Mouse (Mus musculus) stomach, embryonic 14.5 days (tissue): ENCODE measurements around the gene Odf3l1. TPM values are rescaled to one million over a fixed set of nuclear protein-coding genes. Genes with fewer than 3 reads are reported as not detected.

Experiments
- ATAC-seq: fragments of 200-750 bp; cut with Nextera tagmentation; 2 replicates; pipeline ENCODE4 v1.8.0; 2017; ENCODE audit warnings: low read depth, moderate TSS enrichment; ENCODE audit not compliant: insufficient number of reproducible peaks, insufficient read depth, low FRiP score
- H3K27ac ChIP-seq: fragments of 300-500 bp; sonication (generic); 2 replicates; pipeline ENCODE4 v1.5.1; 2014; ENCODE audit warnings: mild to moderate bottlenecking, low read length, moderate library complexity, mixed read lengths
- H3K27me3 ChIP-seq: fragments of 300-500 bp; sonication (generic); 2 replicates; pipeline ENCODE4 v1.6.1; 2014; ENCODE audit warnings: low read length, control low read depth, mixed read lengths; ENCODE audit not compliant: control insufficient read depth, insufficient read depth
- H3K36me3 ChIP-seq: fragments of 300-500 bp; sonication (generic); 2 replicates; pipeline ENCODE4 v1.6.1; 2014; ENCODE audit warnings: mild to moderate bottlenecking, control low read depth, low read length, moderate library complexity, mixed read lengths; ENCODE audit not compliant: control insufficient read depth, insufficient read depth
- H3K4me1 ChIP-seq: fragments of 300-500 bp; sonication (generic); 2 replicates; pipeline ENCODE4 v1.6.1; 2014; ENCODE audit warnings: low read length, control low read depth, mixed read lengths; ENCODE audit not compliant: control insufficient read depth, insufficient read depth
- H3K4me2 ChIP-seq: fragments of 300-500 bp; sonication (generic); replicated peaks from 2 replicates; pipeline ENCODE4 v1.6.1; 2014; ENCODE audit warnings: low read depth, low read length, control low read depth
- H3K4me3 ChIP-seq: fragments of 300-500 bp; sonication (generic); 2 replicates; pipeline ENCODE4 v1.5.1; 2014; ENCODE audit warnings: low read depth, low read length, control low read depth
- H3K9ac ChIP-seq: fragments of 300-500 bp; sonication (generic); replicated peaks from 2 replicates; pipeline ENCODE4 v1.6.1; 2014; ENCODE audit warnings: low read depth, mild to moderate bottlenecking, control low read depth, low read length, moderate library complexity, mixed read lengths
- H3K9me3 ChIP-seq: fragments of 300-500 bp; sonication (generic); 2 replicates; pipeline ENCODE4 v1.6.1; 2016; ENCODE audit warnings: low read depth, low read length, control low read depth; ENCODE audit not compliant: control insufficient read depth
- WGBS: fragments of 180-500 bp; shearing (Covaris S2); extraction: QIAGEN DNeasy Blood & Tissue Kit; methylation state at CpG from one replicate; pipeline ENCODE4 v1.1.7; 2014; 5-methylcytosine and 5-hydroxymethylcytosine counted together
- polyA plus RNA-seq: library from polyadenylated mRNA; unstranded; fragments of >200 nt; fragmentation: Nextera tagmentation; extraction: Ambion mirVana; gene quantifications from 2 replicates; pipeline ENCODE4 v1.2.1, GENCODE M21; 2014

The Odf3l1 gene
- polyA plus RNA-seq, 1 experiment from 2014 or later, result 1.9 TPM

DNA sequence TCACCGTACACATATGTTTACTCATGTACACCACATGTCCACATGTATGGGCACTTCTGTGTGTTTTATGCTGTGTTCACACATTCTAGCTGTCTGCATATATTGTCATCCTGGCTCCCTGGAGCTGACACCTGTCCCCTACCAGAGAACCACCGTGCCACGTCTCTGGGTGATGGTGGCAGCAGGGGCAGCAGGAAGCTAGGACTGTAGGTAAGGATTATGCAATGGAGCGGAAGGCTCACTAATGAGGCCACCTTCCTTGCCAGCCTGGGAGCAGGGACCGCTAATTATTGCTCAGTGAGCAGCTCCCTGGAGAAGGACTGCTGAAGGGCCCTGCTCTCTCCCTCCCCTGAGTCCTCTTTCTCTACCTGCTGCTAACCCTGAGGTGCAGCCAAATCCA lies 23.8 kb downstream of the Odf3l1 start:
- no peak overlapping the region for H3K4me3 ChIP-seq
- H3K4me1 ChIP-seq, result peaks cover 23% of the 10 kb centered on the region
- H3K4me2 ChIP-seq, result no peak overlapping the region
- no peak overlapping the region for H3K27ac ChIP-seq
- no peaks in the 10 kb centered on the region for H3K9me3 ChIP-seq
- H3K27me3 ChIP-seq, result no peaks in the 10 kb centered on the region
- no peak for ATAC-seq
- H3K36me3 ChIP-seq, result no peaks in the 10 kb centered on the region
- no peak overlapping the region for H3K9ac ChIP-seq
- WGBS, result 76% methylated on average over 5 of the region's 5 CpGs

DNA sequence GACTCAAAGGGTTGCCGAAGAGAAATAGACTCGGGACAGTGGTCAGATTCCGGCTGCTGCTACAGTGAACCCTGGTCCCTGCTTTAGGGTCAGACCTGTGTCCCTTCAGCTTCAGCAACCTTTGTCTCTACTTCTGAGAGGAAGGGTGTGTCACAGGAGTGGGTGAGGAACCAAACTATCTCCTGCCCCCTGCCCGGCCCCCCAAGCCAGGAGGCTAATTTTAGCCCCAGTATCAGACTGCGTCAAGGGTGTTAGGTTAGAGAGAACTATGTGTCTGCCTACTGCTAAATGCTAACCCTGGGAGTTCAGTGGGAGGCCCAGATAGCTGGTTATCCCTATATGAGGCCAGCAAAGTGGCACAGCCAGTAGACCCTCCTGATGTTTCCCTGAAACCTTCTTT lies 29.3 kb downstream of the Odf3l1 start:
- Histone ChIP-seq H3K4me2 (no peak overlapping the region), H3K27me3 (no peaks in the 10 kb centered on the region), H3K9me3 (no peaks in the 10 kb centered on the region), H3K4me3 (no peak overlapping the region), H3K9ac (no peak overlapping the region), H3K4me1 (0 out of 2 replicates have a peak, but pooled peaks cover 4% of the 10 kb centered on the region), H3K27ac (no peak overlapping the region), H3K36me3 (no peaks in the 10 kb centered on the region)
- no peak for ATAC-seq
- WGBS, result 73% methylated on average over 5 of the region's 5 CpGs

DNA sequence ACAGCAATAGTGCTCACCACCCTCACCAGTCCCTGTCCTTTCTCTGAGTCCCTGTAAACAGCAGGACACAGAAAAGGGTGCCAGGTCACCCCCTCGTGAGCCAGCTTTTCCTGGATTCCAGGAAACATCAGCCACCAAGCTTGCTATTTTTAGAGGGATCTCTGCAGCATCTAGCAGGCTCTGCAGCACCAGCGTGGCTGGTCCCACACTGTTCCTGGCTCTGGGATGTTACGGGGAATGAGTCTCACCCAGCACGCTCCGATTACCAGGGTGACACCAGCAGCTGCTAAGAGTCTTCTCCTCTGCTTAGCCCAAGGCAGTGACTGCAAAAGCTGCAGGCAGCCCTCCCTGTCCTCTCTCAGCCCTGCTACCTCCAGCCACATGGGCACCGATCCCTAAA lies 31.6 kb downstream of the Odf3l1 start:
- Histone ChIP-seq H3K27me3 (no peaks in the 10 kb centered on the region), H3K4me2 (no peak overlapping the region), H3K27ac (no peak overlapping the region), H3K9me3 (no peaks in the 10 kb centered on the region), H3K4me3 (no peak overlapping the region), H3K9ac (no peak overlapping the region), H3K4me1 (0 out of 2 replicates have a peak, but pooled peaks cover 8% of the 10 kb centered on the region), H3K36me3 (no peaks in the 10 kb centered on the region)
- ATAC-seq, result no peak
- 31% methylated on average over 6 of the region's 6 CpGs for WGBS

DNA sequence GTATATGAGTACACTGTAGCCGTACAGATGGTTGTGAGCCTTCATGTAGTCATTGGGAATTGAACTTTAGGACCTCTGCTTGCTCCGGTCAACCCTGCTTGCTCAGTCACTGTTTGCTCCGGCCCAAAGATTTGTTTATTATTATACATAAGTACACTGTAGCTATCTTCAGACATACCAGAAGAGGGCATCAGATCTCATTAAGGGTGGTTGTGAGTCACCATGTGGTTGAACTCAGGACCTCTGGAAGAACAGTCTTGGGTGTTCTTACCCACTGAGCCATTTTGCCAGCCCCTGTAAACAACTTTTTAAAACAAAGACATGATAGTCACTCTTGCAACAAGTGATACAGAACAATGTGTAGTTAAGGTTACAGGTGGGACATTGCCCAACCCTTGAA lies 32.6 kb downstream of the Odf3l1 start:
- WGBS, result 65% methylated on average over 3 of the region's 3 CpGs
- Histone ChIP-seq H3K9ac (no peak overlapping the region), H3K4me2 (no peak overlapping the region), H3K27me3 (no peaks in the 10 kb centered on the region), H3K36me3 (no peaks in the 10 kb centered on the region), H3K4me1 (0 out of 2 replicates have a peak, but pooled peaks cover 8% of the 10 kb centered on the region), H3K4me3 (no peak overlapping the region), H3K27ac (no peak overlapping the region), H3K9me3 (no peaks in the 10 kb centered on the region)
- ATAC-seq, result no peak

DNA sequence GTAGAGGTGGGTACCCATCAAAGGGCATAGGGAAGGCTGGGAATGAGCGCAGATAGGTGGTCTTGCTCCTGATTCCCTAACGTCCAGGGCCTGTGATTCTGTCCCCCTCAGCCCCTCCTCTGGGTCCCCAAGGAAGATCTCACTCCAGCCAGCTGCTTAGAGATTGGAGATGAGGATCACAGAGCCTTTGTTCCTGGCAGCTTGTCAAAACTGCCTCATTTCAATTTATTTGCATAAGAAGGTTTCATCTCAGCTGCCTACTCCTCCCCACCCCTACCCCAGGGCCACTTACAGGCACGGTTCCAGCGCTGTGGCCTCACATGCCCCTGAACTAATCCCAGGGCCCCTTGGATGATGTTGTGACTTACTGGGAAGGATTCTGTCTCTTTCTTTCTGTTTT lies 34.3 kb downstream of the Odf3l1 start:
- Histone ChIP-seq H3K27me3 (0 out of 2 replicates have a peak, but pooled peaks cover 2% of the 10 kb centered on the region), H3K27ac (no peak overlapping the region), H3K4me2 (no peak overlapping the region), H3K4me1 (peaks cover 13% of the 10 kb centered on the region; the same call in 1 of the 2 replicates), H3K9ac (no peak overlapping the region), H3K9me3 (no peaks in the 10 kb centered on the region), H3K4me3 (no peak overlapping the region), H3K36me3 (no peaks in the 10 kb centered on the region)
- 41% methylated on average over 4 of the region's 4 CpGs for WGBS
- no peak for ATAC-seq

DNA sequence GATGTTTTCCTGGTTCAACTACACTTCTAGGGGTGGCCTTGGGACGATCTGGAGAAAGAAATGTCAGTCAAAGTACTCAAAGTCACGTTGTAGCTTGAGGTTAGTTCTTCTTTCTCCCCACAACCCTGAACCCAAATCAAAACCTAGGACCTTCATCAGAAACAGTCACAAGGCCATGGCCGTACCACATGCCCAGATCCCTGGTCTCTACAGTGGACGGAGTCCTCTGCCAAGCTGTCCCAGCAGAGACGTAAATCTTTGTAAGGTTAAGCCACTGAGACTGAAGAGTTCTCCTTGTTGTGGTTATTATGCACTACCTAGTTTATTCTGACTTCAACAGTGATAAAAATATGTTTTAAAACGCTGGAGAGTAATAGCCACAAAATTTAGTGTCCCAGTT lies 35.6 kb downstream of the Odf3l1 start:
- Histone ChIP-seq H3K27me3 (0 out of 2 replicates have a peak, but pooled peaks cover 2% of the 10 kb centered on the region), H3K4me2 (no peak overlapping the region), H3K9me3 (no peaks in the 10 kb centered on the region), H3K36me3 (no peaks in the 10 kb centered on the region), H3K4me1 (peaks cover 13% of the 10 kb centered on the region; the same call in 1 of the 2 replicates), H3K4me3 (no peak overlapping the region), H3K9ac (no peak overlapping the region), H3K27ac (no peak overlapping the region)
- no peak for ATAC-seq
- 78% methylated on average over 6 of the region's 6 CpGs for WGBS

DNA sequence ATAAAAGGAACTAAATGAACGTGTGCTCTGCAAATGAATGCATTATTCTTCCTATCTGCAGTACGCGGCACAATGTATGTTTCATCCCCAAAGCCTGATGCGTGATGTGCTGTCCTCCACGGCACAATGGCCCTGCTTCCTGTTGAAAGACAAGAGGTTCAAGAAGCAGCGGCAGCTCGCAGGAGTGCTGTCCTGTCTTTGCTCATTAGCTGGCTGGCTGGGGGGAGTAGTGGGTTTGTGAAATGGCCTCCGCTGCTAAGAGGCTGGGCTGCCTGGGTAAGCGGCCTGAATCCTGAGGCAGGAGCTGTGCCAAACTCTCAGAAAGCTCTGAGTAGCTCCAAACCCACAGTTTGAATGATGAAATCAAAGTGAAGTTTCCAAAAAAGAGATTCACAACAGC lies 36.3 kb downstream of the Odf3l1 start:
- Histone ChIP-seq H3K36me3 (no peaks in the 10 kb centered on the region), H3K9ac (no peak overlapping the region), H3K4me3 (no peak overlapping the region), H3K27ac (no peak overlapping the region), H3K27me3 (0 out of 2 replicates have a peak, but pooled peaks cover 2% of the 10 kb centered on the region), H3K9me3 (no peaks in the 10 kb centered on the region), H3K4me2 (no peak overlapping the region), H3K4me1 (peaks cover 13% of the 10 kb centered on the region; the same call in 1 of the 2 replicates)
- WGBS, result 37% methylated on average over 9 of the region's 9 CpGs
- ATAC-seq, result no peak

DNA sequence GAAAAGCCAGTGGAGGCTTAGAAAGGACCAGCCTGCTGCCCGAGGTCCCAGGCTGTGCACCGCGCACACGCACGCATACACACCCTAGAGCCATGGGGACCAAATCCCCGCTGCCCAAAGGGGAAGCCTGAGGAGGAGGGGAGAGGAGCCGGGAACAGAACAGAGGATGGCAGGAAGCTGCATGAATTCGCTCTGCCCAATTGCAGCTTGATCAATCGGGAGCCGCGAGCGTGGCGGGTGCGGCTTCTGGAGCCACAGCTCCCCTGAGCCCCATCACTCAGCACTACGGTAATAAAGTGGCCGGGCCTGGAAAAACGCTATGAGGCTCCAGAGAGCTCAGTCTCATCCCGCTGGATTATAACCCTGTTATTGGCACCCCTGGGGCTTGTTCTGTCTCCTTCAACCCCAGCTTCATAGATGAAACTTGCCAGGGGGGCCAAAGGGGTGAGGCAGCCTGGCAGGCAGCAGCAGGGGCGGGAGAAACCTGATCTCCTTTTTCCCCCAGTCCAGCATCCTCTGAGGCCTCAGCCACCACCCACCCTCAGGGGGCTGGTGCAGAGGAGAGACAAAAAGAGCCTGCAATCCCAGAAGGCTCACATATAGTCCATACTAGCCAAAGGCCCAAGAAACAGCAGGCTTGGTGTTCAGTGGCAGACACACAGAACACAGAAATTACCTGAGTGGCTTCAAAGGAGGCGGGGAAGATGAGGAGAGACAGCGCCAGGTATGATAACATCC lies 38.8 kb downstream of the Odf3l1 start:
- no peak overlapping the region for H3K27ac ChIP-seq
- no peaks in the 10 kb centered on the region for H3K9me3 ChIP-seq
- peaks cover 11% of the 10 kb centered on the region; the same call in 1 of the 2 replicates for H3K4me1 ChIP-seq
- 15% methylated on average over 21 of the region's 21 CpGs for WGBS
- H3K4me2 ChIP-seq, result peak overlapping the region; percentile 30
- 0 out of 2 replicates have a peak, but pooled peaks cover 2% of the 10 kb centered on the region for H3K27me3 ChIP-seq
- H3K9ac ChIP-seq, result no peak overlapping the region
- no peaks in the 10 kb centered on the region for H3K36me3 ChIP-seq
- H3K4me3 ChIP-seq, result no peak overlapping the region
- no peak for ATAC-seq
